Mouse (Mus musculus): Measurements from ENCODE around the gene Stat5b.

DNA sequence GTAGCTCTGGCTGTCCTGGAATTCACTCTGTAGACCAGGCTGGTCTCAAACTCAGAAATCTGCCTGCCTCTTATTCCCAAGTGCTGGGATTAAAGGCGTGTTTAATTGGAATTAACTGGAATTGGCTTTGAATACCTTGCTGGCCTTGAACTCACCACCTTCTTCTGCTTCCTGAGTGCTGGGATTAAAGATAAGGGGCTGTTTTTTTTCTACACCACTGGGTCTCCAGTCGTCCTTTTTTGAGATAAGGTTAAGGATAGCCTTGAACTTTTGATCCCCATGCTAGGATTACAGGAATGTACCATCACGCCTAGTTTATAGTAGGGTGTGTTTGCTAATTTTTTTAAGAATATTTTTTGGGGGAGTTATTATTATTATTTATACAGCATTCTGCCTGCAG lies 72.5 kb downstream of the Stat5b start:
- TF ChIP-seq CTCF (IDR thresholded peaks at IDR 0.05; ENCODE audit: insufficient read depth, low read depth, low read length): no peak
- no peak for TF ChIP-seq POLR2A (IDR thresholded peaks at IDR 0.05; ENCODE audit: insufficient read depth, low read depth, low read length)
